Mouse (Mus musculus) liver, postnatal 0 days (tissue): Measurements from ENCODE around the gene Poc1a. TPM values are rescaled to one million over a fixed set of nuclear protein-coding genes. Genes with fewer than 3 reads are reported as not detected.

Experiments used
- ATAC-seq: fragments of 200-750 bp; cut with Nextera tagmentation; 2 replicates; pipeline ENCODE4 v1.8.0; 2017; ENCODE audit warnings: mild to moderate bottlenecking, moderate library complexity
- DNase-seq: peaks from one replicate; pipeline ENCODE4 v3.0.0-alpha.2; 2016
- H3K27ac ChIP-seq: fragments of 300-500 bp; sonication (generic); 2 replicates; pipeline ENCODE4 v1.5.1; 2014; ENCODE audit warnings: antibody characterized with exemption, moderate library complexity, mild to moderate bottlenecking, low read depth
- H3K27me3 ChIP-seq: fragments of 300-500 bp; sonication (generic); 2 replicates; pipeline ENCODE4 v1.6.1; 2014; ENCODE audit warnings: low read length, control low read depth, mixed read lengths; ENCODE audit not compliant: insufficient read depth
- H3K36me3 ChIP-seq: fragments of 300-500 bp; sonication (generic); replicated peaks from 2 replicates; pipeline ENCODE4 v1.6.1; 2014; ENCODE audit warnings: mild to moderate bottlenecking, control low read depth, low read length, moderate library complexity, mixed read lengths; ENCODE audit not compliant: insufficient read depth
- H3K4me1 ChIP-seq: fragments of 300-500 bp; sonication (generic); 2 replicates; pipeline ENCODE4 v1.6.1; 2014; ENCODE audit warnings: antibody characterized with exemption, mild to moderate bottlenecking, control low read depth; ENCODE audit not compliant: insufficient read depth
- H3K4me2 ChIP-seq: fragments of 300-500 bp; sonication (generic); 2 replicates; pipeline ENCODE4 v1.6.1; 2014; ENCODE audit warnings: low read depth, mild to moderate bottlenecking, low read length, moderate library complexity, mixed read lengths
- H3K4me3 ChIP-seq: fragments of 300-500 bp; sonication (generic); 2 replicates; pipeline ENCODE4 v1.5.1; 2014; ENCODE audit warnings: low read depth, low read length
- H3K9ac ChIP-seq: fragments of 300-500 bp; sonication (generic); replicated peaks from 2 replicates; pipeline ENCODE4 v1.6.1; 2014; ENCODE audit warnings: mild to moderate bottlenecking, moderate library complexity
- H3K9me3 ChIP-seq: fragments of 300-500 bp; sonication (generic); 2 replicates; pipeline ENCODE4 v1.6.1; 2016; ENCODE audit warnings: mild to moderate bottlenecking, control low read depth, low read length, mixed read lengths
- CTCF ChIP-seq: sonication (generic); IDR thresholded peaks from 2 replicates; pipeline ENCODE4 v1.5.1; 2016; ENCODE audit warnings: antibody characterized with exemption, low read depth
- EP300 ChIP-seq: IDR thresholded peaks from 2 replicates; pipeline ENCODE4 v1.6.1; 2016; ENCODE audit warnings: antibody characterized with exemption, low read depth, mild to moderate bottlenecking
- WGBS: fragments of 180-500 bp; shearing (Covaris S2); extraction: QIAGEN DNeasy Blood & Tissue Kit; methylation state at CpG from one replicate; pipeline ENCODE4 v1.1.7; 2014; ENCODE audit not compliant: insufficient replicate concordance; 5-methylcytosine and 5-hydroxymethylcytosine counted together
- polyA plus RNA-seq: library from polyadenylated mRNA; unstranded; fragments of >200 nt; fragmentation: Nextera tagmentation; extraction: Ambion mirVana; gene quantifications from 2 replicates; pipeline ENCODE4 v1.2.1, GENCODE M21; 2015

Gene Poc1a
- polyA plus RNA-seq, 1 experiment from 2014 or later, result 14.5 TPM

GRCm38 (mm10) chr9:106386181-106386864, 105.5 kb downstream of the Poc1a start:
- Histone ChIP-seq H3K27me3 (no peaks in the 10 kb centered on the region), H3K4me2 (no peak overlapping the region), H3K27ac (no peak overlapping the region), H3K4me1 (peaks cover 11% of the 10 kb centered on the region), H3K36me3 (no peaks in the 10 kb centered on the region), H3K9ac (no peak overlapping the region), H3K4me3 (no peak overlapping the region), H3K9me3 (no peaks in the 10 kb centered on the region)
- DNase-seq (no peak), ATAC-seq (no peak)
- TF ChIP-seq CTCF (no peak), EP300 (no peak)
- WGBS, result 68% methylated on average over 12 of the region's 12 CpGs

- Histone ChIP-seq H3K9ac (no peak overlapping the region), H3K9me3 (no peaks in the 10 kb centered on the region), H3K4me1 (peaks cover 18% of the 10 kb centered on the region), H3K4me3 (no peak overlapping the region), H3K4me2 (no peak overlapping the region), H3K27me3 (no peaks in the 10 kb centered on the region), H3K27ac (no peak overlapping the region), H3K36me3 (no peaks in the 10 kb centered on the region)
- DNase-seq (no peak), ATAC-seq (no peak)
- no peak for TF ChIP-seq CTCF
- TF ChIP-seq EP300, result no peak
- 72% methylated on average over 11 of the region's 11 CpGs for WGBS
These were observed 112.1 kb downstream of the Poc1a start for GRCm38 (mm10) chr9:106392828-106393527.

GRCm38 (mm10) chr9:106393548-106393947, 112.7 kb downstream of the Poc1a start:
- WGBS, result 69% methylated on average over 8 of the region's 8 CpGs

DNA sequence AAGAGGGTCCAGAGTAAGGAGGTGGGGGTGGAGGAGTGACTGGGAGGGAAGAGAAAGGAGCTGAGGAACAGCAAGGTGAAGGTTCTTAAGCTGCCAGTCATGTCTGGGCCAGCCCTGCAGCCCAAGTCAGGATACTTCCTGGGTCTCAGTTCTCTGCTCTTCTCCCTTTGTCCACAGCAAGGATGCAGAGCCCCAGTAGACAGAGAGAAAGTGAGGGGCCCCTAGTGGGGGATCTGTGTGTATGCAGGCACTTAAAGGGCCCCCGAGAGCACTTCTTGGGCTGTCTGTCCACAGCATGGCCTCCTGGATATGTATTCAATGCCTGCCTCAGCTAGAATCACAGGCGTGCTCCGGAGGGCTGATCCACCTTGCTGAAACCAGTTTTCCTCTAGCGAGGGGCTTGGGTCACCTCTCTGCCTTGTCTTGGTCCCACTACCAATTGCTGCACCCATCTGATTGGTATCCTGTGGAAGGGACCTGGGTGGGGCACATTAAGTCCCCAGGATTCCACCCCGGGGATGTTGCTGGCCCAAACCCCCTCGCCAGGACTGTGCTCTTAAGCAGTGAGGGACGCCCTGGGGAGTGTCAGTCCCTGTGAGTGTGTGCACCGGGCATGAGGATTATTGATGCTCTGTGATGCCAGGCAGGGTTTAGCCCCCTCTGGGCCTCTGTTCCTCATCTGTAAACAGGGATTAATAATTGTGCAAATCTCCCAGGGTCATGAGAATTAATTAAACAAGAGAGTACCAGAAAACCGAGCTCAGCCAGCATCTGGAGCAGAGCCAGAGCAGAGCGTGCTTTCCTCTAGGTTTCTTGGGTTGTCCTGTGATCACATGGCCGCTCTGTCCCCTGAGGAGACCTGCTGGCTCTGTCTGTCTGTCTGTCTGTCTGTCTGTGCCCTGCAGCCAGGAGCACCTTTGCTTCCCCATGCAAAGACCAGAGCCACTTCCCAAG, 114.1 kb downstream of the Poc1a start:
- Histone ChIP-seq H3K4me2 (no peak overlapping the region), H3K27ac (no peak overlapping the region), H3K27me3 (no peaks in the 10 kb centered on the region), H3K4me1 (peaks cover 34% of the 10 kb centered on the region), H3K4me3 (no peak overlapping the region), H3K36me3 (no peaks in the 10 kb centered on the region), H3K9ac (no peak overlapping the region), H3K9me3 (no peaks in the 10 kb centered on the region)
- no peak for TF ChIP-seq EP300
- TF ChIP-seq CTCF, result peak; percentile 58
- no peak for ATAC-seq
- no peak for DNase-seq
- 67% methylated on average over 11 of the region's 11 CpGs for WGBS

More at GRCm38 (mm10) chr9:106393548-106393947, 112.7 kb downstream of the Poc1a start:
- Histone ChIP-seq H3K27me3 (no peaks in the 10 kb centered on the region), H3K36me3 (no peaks in the 10 kb centered on the region), H3K9ac (no peak overlapping the region), H3K4me2 (no peak overlapping the region), H3K4me1 (peaks cover 20% of the 10 kb centered on the region), H3K27ac (no peak overlapping the region), H3K4me3 (no peak overlapping the region), H3K9me3 (no peaks in the 10 kb centered on the region)
- no peak for TF ChIP-seq EP300
- TF ChIP-seq CTCF, result no peak
- DNase-seq, result no peak
- ATAC-seq, result no peak

DNA sequence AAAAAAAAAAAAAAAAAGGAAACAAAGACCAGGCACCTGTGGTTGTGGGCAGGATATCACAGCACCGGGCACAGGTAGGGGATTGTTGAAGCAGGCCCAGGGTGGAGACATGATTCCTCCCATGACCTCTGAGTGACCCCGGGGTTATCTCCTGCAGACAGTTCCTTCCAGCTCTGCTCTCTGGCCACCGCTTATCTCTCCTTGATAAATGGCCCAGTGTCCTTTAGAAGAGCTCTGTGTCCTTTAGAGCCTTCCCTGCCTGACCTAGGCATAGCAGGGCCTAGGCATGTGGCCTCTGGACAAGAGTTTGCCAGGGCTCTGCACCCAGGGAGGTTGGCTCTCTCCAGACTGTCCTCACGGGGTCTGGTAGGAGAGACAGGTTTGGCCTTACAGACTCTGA, 116.9 kb downstream of the Poc1a start:
- H3K4me2 ChIP-seq, result peak overlapping the region; percentile 34; the same call in 1 of the 2 replicates
- H3K27me3 ChIP-seq, result no peaks in the 10 kb centered on the region
- peaks cover 53% of the 10 kb centered on the region for H3K4me1 ChIP-seq
- peak overlapping the region; percentile 72 for H3K27ac ChIP-seq
- no peaks in the 10 kb centered on the region for H3K36me3 ChIP-seq
- peak overlapping the region; percentile 28; the same call in 1 of the 2 replicates for H3K9ac ChIP-seq
- 36% methylated on average over 4 of the region's 4 CpGs for WGBS
- peak; percentile 62; the same call in 1 of the 2 replicates for TF ChIP-seq EP300
- no peak for TF ChIP-seq CTCF
- ATAC-seq, result no peak; the same call in 1 of the 2 replicates
- no peak for DNase-seq
- H3K4me3 ChIP-seq, result no peak overlapping the region
- H3K9me3 ChIP-seq, result no peaks in the 10 kb centered on the region
